Mouse (Mus musculus) cerebellum, postnatal 25 days (tissue): Measurements from ENCODE around the gene Coq10a.
"Not testable (repeated sequence)": the region's sequence is repeated elsewhere in the genome, so short reads cannot be mapped to it uniquely, and the experiment has no call there.

Source experiments
- DNase-seq, 2 experiments: peaks; one replicate each; pipeline ENCODE4 v3.0.0; 2021; ENCODE audit warnings: mixed read lengths in 2 of 2

The Coq10a gene

GRCm38 (mm10) chr10:128340257-128340656 lies 28.5 kb downstream of the Coq10a start:
- no peak for DNase-seq

GRCm38 (mm10) chr10:128338948-128339347 lies 29.8 kb downstream of the Coq10a start:
- DNase-seq: no peak

GRCm38 (mm10) chr10:128338415-128338814 lies 30.4 kb downstream of the Coq10a start:
- no peak for DNase-seq

GRCm38 (mm10) chr10:128337306-128338181 lies 31.3 kb downstream of the Coq10a start, which contains the start of gene Cs:
Cs (plus strand) TSS chr10:128337734.
- DNase-seq: peak; percentile 97 to 98

- DNase-seq: no peak
These were observed 32.2 kb downstream of the Coq10a start for GRCm38 (mm10) chr10:128336597-128336996.

- DNase-seq: no peak
These were observed 32.6 kb downstream of the Coq10a start for GRCm38 (mm10) chr10:128336195-128336594.

GRCm38 (mm10) chr10:128335582-128335981 lies 33.2 kb downstream of the Coq10a start:
- peak; percentile 79 to 89 for DNase-seq

GRCm38 (mm10) chr10:128332358-128333249 lies 36.2 kb downstream of the Coq10a start:
- not testable (repeated sequence) for DNase-seq

GRCm38 (mm10) chr10:128327610-128328009 lies 41.2 kb downstream of the Coq10a start:
- DNase-seq: no peak

- no peak for DNase-seq
These were observed 42.0 kb downstream of the Coq10a start for GRCm38 (mm10) chr10:128326825-128327224.

GRCm38 (mm10) chr10:128323516-128323915 lies 45.3 kb downstream of the Coq10a start:
- no peak for DNase-seq

- DNase-seq: peak; percentile 80 to 87
These were observed 46.4 kb downstream of the Coq10a start, which contains the start of gene Cnpy2 for GRCm38 (mm10) chr10:128322141-128323108. Cnpy2 (plus strand) TSS chr10:128322459.

- no peak for DNase-seq
These were observed 47.2 kb downstream of the Coq10a start for GRCm38 (mm10) chr10:128321641-128322040.

GRCm38 (mm10) chr10:128315578-128315977 lies 53.2 kb downstream of the Coq10a start:
- no peak for DNase-seq
